Mouse (Mus musculus): Measurements from ENCODE around the gene Mdm2.
"Not testable (repeated sequence)": the region's sequence is repeated elsewhere in the genome, so short reads cannot be mapped to it uniquely, and the experiment has no call there.

Mdm2 gene

DNA sequence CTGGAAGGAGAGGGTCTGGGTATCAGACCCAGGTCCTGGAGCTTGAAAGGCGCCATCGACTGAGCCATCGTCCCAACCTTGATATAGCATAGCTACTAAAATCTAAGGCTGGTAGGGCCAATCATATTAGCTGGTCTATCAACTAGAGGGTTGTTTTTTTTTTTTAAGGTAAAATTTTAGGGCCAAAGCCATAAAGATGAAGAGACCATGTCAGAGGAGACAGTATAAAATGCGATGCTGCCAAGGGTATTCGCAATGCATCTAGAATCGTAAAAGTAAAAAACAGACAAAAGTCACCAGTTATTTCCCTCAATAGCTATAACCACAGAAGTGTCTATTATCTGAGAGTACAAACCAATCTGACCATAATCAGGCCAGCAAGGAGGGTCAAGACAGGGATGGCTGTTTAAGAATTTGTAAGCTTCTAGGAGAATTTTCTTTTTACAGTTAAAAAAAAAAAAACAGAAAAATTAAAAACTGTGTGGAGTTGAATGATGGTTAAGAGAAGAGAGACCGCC, 41.8 kb upstream of the Mdm2 start:
- DNase-seq (ENCODE audit: low read depth, low spot score), result no peak
- Histone ChIP-seq H3K27me3 (ENCODE audit: control insufficient read depth, insufficient read depth, low read length, poor library complexity, severe bottlenecking) (no peaks in the 10 kb centered on the region), H3K36me3 (ENCODE audit: control insufficient read depth, insufficient read depth, low read length, poor library complexity, severe bottlenecking) (peaks cover 9% of the 10 kb centered on the region)

DNA sequence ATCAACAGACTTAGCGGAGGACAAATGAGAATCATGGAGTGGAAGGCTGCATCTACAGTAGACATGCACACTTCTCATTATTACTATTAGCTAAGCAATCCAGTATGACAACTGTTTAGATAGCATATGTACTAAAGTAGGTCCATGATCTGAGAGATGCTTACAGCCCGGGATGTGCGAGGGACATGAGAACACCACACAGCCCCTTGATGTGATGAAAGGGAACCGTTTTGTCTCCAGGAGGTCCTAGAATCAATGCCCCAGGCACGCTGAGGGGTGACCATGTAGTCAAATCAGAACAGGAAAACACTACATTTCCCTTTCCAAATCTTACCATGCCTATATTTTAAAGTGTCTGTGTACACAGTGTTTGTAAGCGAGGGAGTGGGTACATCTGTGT, 41.2 kb upstream of the Mdm2 start:
- DNase-seq (ENCODE audit: low read depth, low spot score), result no peak
- Histone ChIP-seq H3K36me3 (ENCODE audit: control insufficient read depth, insufficient read depth, low read length, poor library complexity, severe bottlenecking) (peaks cover 4% of the 10 kb centered on the region; the same call in 1 of the 2 replicates), H3K27me3 (ENCODE audit: control insufficient read depth, insufficient read depth, low read length, poor library complexity, severe bottlenecking) (no peaks in the 10 kb centered on the region)

DNA sequence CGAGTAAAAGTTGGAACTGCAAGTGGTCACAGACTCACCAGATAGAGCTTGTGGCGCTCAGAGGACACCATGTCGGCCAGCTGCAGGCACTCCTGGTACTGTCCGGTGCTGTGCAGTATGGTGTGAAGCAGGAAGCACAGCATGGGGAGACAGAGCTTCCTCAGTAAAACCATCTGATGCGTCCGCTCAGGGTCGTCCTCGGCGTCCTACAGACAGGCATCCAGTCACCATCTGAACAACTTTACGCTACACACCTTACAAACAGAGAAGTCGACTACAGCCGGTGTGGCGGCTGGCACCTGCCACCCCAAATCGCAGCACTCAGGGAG, 40.7 kb upstream of the Mdm2 start:
- no peaks in the 10 kb centered on the region for H3K27me3 ChIP-seq (ENCODE audit: control insufficient read depth, insufficient read depth, low read length, poor library complexity, severe bottlenecking)
- no peak for DNase-seq (ENCODE audit: low read depth, low spot score)
- 0 out of 2 replicates have a peak, but pooled peaks cover 3% of the 10 kb centered on the region for H3K36me3 ChIP-seq (ENCODE audit: control insufficient read depth, insufficient read depth, low read length, poor library complexity, severe bottlenecking)

DNA sequence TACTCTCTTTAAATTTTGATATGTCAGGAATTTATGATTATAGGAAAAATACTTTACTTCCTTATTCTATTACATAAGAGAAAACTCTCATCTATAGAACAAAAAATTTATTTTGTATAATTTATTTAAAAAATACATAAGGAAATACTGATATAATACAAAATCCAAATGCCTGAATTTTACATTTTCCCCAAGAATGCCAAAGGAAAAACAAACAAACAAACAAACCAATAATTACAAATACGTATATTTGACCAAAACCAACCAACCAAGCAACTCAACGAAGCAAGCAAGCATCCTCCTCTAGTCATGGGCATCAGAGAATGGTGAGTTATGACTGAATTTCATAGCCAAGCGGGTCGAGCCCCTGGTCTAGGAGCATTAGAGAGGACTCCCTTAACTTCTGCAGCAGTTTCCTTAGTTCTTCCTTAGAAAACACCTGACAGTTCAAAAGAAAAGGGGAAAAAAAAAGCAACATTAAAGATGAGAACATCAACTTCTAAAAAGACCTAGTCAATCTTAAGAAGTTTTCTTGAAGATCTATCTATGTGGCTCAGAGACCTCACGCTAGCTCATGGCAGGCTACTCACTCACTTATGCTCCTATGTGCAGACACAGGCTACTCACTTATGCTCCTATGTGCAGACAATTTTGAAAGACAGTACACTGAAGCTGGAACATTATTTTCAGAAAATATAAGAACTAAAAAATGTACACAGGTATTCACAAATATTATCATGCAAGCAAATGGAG, 40.1 kb upstream of the Mdm2 start:
- Histone ChIP-seq H3K27me3 (ENCODE audit: control insufficient read depth, insufficient read depth, low read length, poor library complexity, severe bottlenecking) (no peaks in the 10 kb centered on the region), H3K36me3 (ENCODE audit: control insufficient read depth, insufficient read depth, low read length, poor library complexity, severe bottlenecking) (0 out of 2 replicates have a peak, but pooled peaks cover 3% of the 10 kb centered on the region)
- DNase-seq (ENCODE audit: low read depth, low spot score), result no peak

DNA sequence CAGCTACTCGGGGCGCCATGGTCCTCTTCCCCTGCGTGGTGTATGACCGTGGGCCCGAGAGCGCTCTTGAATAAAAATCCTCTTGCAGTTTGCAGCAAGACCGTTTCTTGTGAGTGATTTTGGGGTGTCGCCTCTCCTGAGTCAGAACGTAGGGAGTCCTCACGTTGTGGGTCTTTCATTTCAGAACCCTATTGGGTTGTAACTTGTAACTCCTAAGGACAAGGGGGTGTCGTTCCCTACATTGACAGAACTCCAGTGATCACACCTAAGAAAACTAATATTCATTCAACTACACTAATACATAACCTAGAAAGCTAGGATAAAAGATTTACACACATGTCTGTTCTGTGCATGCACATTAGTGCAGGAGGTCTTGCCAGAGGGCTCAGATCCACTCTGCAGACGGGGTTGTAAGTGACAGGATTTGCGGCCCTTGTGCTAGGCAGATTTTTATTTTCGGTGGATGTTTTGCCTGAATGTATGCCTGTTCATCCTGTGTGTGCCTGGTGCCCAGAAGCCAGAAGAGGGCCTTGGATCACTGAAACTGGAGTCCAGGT, 39.3 kb upstream of the Mdm2 start:
- no peak for DNase-seq (ENCODE audit: low read depth, low spot score)
- no peaks in the 10 kb centered on the region for H3K27me3 ChIP-seq (ENCODE audit: control insufficient read depth, insufficient read depth, low read length, poor library complexity, severe bottlenecking)

DNA sequence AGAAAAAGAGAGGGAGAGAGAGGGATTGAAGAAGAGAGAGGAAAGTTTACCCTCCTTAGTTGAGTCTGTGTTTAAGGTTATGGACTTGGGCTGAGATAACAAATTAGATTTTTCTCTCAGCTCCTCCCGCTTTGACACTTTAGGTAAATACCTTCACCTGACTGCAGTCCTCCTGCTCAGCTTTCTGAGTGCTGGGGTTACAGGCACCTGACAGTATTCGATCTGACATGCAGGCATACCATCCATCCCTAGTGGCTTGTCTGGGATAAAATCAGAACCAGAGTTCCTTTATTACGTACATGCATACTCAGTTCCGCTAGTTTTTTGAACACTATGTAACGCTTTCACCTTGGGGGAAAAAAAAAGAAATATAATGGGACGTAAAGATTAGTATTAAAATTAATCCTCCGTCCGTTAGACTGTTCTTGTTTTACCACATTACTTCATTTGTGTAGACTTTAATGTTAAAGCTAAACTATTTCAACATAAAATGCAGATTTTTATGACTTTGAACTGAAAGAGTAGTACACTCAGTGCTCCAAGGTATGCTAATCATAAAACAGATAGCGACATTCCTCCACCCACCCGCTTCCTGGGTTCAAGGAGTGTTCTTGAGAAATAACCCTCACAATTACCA, 38.6 kb upstream of the Mdm2 start:
- H3K27me3 ChIP-seq (ENCODE audit: control insufficient read depth, insufficient read depth, low read length, poor library complexity, severe bottlenecking), result no peaks in the 10 kb centered on the region
- H3K36me3 ChIP-seq (ENCODE audit: control insufficient read depth, insufficient read depth, low read length, poor library complexity, severe bottlenecking), result 0 out of 2 replicates have a peak, but pooled peaks cover 3% of the 10 kb centered on the region
- DNase-seq (ENCODE audit: low read depth, low spot score), result no peak

More for the DNA sequence above, 39.3 kb upstream of the Mdm2 start:
- 0 out of 2 replicates have a peak, but pooled peaks cover 3% of the 10 kb centered on the region for H3K36me3 ChIP-seq (ENCODE audit: control insufficient read depth, insufficient read depth, low read length, poor library complexity, severe bottlenecking)

DNA sequence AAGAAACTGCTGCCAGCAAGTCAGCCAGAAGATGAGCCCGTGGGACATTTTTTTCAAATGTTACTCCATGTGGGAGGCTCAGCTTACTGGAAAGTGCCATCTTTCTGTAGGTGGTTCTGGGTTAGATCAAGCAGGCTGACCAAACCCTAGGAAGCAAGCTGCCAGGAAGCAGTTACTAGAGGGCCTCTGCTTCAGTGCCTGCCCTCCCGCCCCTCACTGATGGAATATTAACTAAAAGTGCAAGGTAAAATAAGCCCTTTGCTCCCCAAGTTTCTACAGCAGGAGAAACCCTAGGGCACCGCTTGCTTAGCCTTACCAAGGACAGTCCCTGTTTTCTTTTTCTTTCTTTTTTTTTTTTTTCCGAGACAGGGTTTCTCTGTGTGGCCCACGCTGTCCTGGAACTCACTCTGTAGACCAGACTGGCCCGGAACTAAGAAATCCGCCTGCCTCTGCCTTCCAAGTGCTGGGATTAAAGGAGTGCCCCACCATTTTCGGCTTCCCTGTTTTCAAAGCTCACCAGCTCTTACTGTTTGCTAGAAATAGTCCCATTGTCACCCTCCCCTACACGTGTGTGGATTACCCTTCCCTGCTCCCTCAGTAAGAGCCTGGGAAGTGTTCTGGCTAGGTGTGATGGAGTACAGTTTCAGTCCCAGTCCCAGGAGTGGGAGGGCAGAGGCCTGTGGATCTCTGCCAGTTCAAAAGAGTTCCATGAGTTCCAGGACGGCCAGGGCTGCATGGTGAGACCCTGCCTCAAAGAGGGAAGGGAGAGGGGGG, 37.9 kb upstream of the Mdm2 start:
- H3K27me3 ChIP-seq (ENCODE audit: control insufficient read depth, insufficient read depth, low read length, poor library complexity, severe bottlenecking), result no peaks in the 10 kb centered on the region
- no peak for DNase-seq (ENCODE audit: low read depth, low spot score)
- 0 out of 2 replicates have a peak, but pooled peaks cover 3% of the 10 kb centered on the region for H3K36me3 ChIP-seq (ENCODE audit: control insufficient read depth, insufficient read depth, low read length, poor library complexity, severe bottlenecking)

DNA sequence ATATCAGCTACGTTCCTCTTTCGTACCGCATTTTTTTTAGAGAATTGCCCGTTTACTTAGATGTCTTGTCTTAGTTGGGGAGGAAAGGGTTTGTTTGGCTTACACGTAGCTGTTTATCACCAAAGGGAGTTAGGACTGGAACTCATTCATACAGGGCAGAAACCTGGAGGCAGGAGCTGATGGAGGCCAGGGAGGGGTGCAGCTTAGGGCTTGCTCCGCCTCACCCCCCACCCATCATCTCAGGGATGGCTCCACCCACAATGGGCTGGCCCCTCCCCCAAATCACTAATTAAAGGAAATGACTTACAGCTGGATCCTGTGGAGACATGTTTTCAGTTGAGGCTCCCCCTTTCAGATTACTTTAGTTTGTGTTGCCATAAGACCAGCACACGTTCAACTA, 37.2 kb upstream of the Mdm2 start:
- DNase-seq (ENCODE audit: low read depth, low spot score), result peak; percentile 42
- 0 out of 2 replicates have a peak, but pooled peaks cover 3% of the 10 kb centered on the region for H3K36me3 ChIP-seq (ENCODE audit: control insufficient read depth, insufficient read depth, low read length, poor library complexity, severe bottlenecking)
- H3K27me3 ChIP-seq (ENCODE audit: control insufficient read depth, insufficient read depth, low read length, poor library complexity, severe bottlenecking), result no peaks in the 10 kb centered on the region

DNA sequence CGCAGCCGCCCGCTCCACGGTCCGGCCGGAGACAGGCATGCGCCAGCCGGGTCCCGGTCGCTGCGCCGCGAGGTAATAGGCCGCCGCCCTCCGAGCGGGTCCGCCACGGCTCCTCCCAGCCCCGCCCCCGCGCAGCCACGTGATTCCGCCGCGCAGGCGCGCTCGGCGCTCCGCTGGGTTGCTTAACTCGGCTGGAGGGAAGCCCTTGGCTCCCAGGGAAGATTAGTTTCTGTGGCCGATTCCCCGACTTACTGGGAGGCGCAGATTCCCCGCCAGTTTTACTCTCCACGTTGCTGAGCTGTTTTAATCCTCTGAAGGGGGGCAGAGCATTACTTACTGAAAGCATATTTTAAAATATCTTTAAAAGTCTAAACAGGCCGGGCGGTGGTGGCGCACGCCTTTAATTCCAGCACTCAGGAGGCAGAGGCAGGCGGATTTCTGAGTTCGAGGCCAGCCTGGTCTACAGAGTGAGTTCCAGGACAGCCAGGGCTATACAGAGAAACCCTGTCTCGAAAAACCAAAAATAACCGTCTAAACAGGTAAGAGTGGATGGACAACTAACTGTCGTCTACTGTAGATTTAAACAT, 35.8 kb upstream of the Mdm2 start, which contains the start of gene Slc35e3:
Slc35e3 (minus strand) TSS at position 69 of the 587 bp plus-strand sequence.
- Histone ChIP-seq H3K36me3 (ENCODE audit: control insufficient read depth, insufficient read depth, low read length, poor library complexity, severe bottlenecking) (0 out of 2 replicates have a peak, but pooled peaks cover 3% of the 10 kb centered on the region), H3K27me3 (ENCODE audit: control insufficient read depth, insufficient read depth, low read length, poor library complexity, severe bottlenecking) (no peaks in the 10 kb centered on the region)
- DNase-seq (ENCODE audit: low read depth, low spot score), result peak; percentile 95

DNA sequence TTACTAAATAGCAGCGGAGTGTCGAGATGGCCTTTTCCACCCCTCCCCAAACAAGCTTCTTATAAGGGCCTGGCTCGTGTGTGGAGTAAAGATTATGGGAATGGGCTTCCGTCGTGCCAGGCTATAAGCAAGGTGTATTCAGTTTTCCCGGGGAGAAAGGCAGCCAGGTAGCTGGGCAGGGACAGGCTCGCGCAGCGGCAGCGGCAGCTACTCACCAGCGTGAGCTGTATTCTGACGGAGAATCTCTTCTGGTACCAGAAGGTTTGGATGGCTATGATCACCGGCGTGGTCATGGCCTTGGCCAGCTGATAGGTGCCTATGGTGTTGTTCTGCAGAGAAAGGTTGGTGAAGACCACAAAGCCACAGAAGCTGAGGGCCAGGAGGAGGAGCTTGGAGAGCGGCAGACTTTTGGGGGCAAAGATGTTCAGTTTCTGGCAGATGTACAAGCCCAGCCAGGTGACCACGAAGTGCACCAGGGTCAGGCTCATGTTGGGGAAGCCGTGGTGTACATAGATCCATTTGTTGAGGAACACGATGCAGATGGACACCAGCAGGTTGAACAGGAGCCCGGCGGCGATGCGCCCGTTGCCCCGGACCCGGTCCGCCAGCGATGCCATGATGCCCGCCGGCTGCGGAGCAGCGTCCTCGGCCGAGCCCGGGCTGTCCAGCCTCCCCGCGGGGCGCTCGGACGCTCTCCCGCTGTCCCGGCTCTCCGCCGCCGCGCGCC, 35.2 kb upstream of the Mdm2 start:
- H3K27me3 ChIP-seq (ENCODE audit: control insufficient read depth, insufficient read depth, low read length, poor library complexity, severe bottlenecking); H3K36me3 ChIP-seq (ENCODE audit: control insufficient read depth, insufficient read depth, low read length, poor library complexity, severe bottlenecking): not testable (repeated sequence)
- peak; percentile 8 for DNase-seq (ENCODE audit: low read depth, low spot score)

DNA sequence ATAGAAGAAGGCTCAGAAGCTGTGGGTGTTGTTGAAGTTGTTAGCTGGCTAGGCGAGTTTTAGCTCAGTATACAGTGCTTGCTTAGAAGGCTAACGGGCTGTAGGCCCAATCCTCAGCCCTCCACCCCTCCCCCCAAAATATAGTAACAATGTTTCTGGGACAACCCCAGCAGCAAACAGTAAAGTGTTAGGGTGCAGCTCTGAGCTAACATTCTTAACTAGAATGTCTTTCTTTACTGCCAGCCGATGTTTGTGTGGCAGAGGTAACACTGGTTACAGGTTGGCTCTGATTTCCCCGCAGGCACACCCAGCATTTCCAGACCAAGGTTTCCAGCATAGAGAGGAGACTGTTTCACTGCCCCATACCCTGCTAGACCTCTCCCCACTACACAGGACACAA, 33.4 kb upstream of the Mdm2 start:
- H3K36me3 ChIP-seq (ENCODE audit: control insufficient read depth, insufficient read depth, low read length, poor library complexity, severe bottlenecking), result no peaks in the 10 kb centered on the region; the same call in 1 of the 2 replicates
- no peaks in the 10 kb centered on the region for H3K27me3 ChIP-seq (ENCODE audit: control insufficient read depth, insufficient read depth, low read length, poor library complexity, severe bottlenecking)
- DNase-seq (ENCODE audit: low read depth, low spot score), result no peak

DNA sequence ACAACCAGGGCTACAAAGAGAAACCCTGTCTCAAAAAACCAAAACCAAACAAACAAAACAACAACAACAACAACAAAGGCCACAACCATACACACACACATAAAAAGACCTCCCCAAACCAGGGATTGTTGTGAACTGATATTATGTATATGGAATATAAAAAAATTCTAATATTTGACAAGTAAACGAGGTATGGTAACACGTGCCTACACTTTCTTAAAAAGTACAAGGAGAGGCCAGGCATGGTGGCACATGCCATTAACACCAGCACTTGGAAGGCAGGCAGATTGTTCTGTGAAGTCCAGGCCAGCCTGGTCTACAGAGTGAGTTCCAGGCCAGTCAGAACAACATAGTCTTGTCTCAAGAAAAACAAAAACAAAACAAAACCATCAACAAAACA, 32.6 kb upstream of the Mdm2 start:
- H3K36me3 ChIP-seq (ENCODE audit: control insufficient read depth, insufficient read depth, low read length, poor library complexity, severe bottlenecking), result no peaks in the 10 kb centered on the region; the same call in none of the 2 replicates
- DNase-seq (ENCODE audit: low read depth, low spot score), result no peak
- no peaks in the 10 kb centered on the region for H3K27me3 ChIP-seq (ENCODE audit: control insufficient read depth, insufficient read depth, low read length, poor library complexity, severe bottlenecking)

DNA sequence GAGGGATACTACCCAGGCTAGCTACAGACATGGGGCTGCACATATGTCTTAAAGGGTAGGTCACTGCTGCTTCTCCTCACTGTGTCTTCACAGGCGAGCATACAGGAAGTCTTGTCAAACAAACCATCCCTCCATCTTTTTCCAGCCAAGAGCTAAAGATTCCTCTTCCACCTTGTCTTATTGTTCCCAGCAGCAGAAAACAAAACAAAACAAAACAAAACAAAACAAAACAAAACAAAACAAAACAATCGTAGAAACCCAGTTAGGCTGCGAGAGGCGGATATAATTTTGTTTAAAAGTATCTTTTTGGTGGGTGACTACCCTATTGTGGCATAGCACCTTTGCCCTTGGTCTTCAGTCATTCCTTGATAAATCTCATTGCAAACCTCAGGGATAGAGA, 32.1 kb upstream of the Mdm2 start:
- Histone ChIP-seq H3K36me3 (ENCODE audit: control insufficient read depth, insufficient read depth, low read length, poor library complexity, severe bottlenecking) (no peaks in the 10 kb centered on the region; the same call in none of the 2 replicates), H3K27me3 (ENCODE audit: control insufficient read depth, insufficient read depth, low read length, poor library complexity, severe bottlenecking) (no peaks in the 10 kb centered on the region)
- DNase-seq (ENCODE audit: low read depth, low spot score), result no peak
